Mouse (Mus musculus) frontal cortex, adult (tissue): ENCODE measurements around the gene Gal3st3.

Source experiments
- ATAC-seq: cut with Nextera tagmentation; 2 replicates; pipeline ENCODE4 v1.9.2; 2017; ENCODE audit warnings: mild to moderate bottlenecking, moderate library complexity, mixed read lengths; ENCODE audit not compliant: low TSS enrichment

Gal3st3 gene

DNA sequence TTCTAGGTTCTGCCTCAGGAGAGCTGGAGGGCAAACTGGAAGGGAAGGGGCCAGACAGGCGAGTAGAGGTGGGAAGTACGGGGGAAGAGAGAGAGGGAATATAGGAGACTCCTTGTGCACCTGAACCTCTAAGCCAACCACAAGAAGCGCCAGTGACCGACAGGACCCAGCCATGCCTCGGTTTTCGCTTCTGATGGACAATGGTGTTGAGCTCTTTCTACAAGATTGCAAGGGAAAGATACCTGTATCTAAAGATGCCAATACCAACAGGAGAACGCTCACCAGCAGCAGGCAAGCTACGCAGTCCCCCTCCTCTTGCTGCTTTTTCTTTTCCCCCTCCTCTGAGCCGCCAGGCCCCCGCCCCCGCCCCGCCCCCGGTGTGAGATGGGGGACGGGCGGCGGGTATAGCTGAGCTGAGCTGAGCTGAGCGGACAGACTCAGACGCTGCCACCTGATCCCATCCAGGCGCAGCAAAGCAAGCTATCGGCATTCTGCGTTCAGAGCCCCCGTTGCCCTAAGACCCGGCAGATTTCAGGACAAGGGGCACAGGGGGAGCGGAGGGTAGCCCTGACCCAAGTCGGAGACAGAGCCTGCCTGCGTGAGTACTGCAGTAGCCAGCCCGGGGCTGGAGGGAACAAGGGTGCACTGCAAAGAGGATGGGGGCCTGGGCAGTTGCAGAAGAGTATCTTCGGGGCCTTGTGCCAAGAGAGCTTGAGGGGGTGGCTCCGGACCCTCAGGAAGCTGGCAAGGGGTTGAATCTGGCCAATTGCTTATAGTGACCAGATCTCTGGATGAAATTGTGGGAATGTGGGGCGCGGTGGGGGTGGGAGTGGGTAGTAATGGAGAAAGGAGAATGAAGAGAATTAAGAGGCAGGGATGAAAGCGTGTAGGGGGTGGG lies at the start of gene Gal3st3:
Gene Gal3st3 (plus strand): TSS at position 429 of the 898 bp plus-strand sequence.
- ATAC-seq = no peak

DNA sequence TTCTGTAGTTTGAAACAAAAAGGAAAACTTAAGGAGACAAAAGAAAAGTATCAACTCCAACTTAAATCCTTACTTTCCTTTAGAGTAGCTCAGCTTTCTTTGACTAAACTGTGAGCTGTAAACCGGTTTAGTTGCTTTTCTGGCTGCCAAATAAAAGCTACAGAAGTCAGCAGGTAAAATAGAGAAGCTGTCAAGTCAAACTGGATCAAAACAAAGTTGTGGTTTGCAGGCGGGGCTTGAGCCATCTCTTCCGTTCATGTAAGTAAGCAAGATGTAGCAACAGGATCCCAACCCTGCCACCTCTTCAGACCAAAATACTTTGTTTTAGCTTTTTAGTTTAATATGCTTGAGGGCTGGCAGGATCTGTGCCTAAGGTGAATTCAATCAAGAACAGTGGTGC lies 41.0 kb upstream of the Gal3st3 start:
- no peak for ATAC-seq

DNA sequence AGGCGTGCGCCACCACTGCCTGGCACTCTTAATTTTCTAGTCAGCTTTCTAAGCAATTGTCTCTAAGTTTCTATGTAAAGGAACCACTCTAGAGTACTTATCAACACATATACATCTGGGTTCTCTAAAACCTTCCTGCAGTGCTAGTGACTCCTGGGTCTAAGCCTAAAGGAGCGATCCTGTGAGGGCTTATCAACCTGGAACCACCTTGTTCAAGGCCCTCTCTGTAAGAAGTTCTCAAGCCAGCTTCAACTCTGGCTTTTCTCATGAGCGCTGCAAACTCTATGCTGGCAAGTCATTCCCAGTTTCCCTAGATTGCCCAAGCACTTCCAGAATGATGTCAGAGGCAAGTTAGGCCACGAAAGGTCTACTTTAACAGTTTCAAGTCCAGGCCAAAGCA lies 31.1 kb upstream of the Gal3st3 start:
- no peak for ATAC-seq

- ATAC-seq = no peak
Measured at GRCm38 (mm10) chr19:5268017-5268416, 30.1 kb upstream of the Gal3st3 start.

DNA sequence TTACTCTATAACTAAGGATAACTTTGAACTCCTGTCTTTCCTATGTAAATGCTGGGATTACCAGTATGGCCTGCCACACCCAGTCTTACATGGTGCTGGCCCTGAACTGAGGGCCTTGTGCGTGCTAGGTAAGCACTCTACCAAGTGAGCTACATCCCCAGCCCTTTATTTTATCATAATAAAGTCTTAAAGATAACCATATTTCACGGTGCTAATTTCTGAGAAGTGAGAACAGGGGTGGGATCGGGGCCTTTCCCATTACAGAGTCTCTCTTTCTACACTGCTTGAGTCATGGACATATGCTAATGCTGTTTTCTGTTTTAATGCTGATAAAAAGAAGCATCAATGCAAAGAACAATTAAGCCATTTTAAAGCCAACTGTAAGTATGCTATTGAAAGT lies 29.3 kb upstream of the Gal3st3 start:
- no peak for ATAC-seq

DNA sequence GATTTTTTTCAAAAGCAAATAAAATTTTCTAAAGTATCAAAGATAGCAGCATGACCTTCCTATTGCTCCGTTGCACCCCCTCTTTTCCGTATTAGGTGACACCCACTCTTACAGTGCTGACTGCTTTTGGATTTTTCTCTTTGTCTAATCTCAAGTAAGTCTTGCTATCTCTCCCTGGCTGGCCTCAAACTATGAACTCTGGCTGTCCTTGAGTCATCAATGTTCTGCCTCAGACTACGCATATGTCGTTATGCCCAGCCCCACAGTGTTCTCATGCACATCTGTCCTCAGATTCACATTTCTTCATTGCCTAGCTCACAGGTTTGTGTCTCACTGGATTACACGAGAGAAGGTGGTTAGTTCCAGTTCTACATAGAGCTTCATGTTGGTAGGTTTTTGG lies 28.7 kb upstream of the Gal3st3 start:
- ATAC-seq = no peak

GRCm38 (mm10) chr19:5271430-5271829 lies 26.7 kb upstream of the Gal3st3 start:
- ATAC-seq = no peak

DNA sequence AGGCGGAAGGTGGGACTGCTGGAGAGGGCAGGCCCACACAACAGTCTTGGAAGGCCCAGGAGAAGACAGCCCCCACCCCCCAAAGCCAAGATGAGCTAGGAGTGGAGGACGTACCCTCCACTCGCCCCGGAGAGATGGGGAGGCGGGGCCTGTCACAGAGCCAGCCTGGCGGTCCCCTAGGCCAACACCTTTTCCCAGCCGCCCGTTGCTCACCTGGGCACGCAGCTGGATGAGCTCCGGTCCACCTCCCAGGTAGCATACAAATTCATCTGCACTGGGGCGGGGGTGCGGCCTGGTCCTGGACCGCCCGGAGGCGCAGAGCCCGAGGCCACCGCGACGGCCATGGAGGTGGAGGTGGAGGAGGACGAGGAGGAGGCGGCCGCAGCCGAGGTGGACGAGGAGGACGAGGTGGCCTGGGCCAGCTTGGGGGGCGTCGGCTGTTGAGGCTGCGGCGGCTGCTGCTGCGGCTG lies 25.8 kb upstream of the Gal3st3 start:
- peak; percentile 16; the same call in 1 of the 2 replicates for ATAC-seq

- peak; percentile 70 for ATAC-seq
Measured at GRCm38 (mm10) chr19:5272801-5273733, 25.1 kb upstream of the Gal3st3 start, which contains the start of gene Pacs1. Gene Pacs1 (minus strand): TSS chr19:5273119.

DNA sequence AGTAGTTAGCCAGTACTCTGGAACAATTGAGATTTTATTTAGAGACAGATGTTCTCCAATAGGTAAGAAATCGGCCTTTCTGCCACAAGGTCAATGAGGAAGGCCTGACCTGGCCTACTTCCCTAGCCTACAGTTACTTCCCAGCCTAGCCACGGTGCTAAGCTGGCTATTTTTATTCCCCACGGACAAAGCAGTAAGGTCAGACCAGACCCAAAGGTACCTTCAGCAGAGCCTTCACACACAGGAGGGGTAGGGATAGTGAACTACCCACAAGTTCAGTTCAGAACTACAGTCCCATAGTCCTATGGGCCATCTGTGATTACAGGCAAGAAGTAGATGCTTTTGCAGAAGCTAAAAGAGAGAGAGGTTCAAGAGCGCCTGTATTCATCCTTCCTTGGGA lies 24.2 kb upstream of the Gal3st3 start:
- no peak for ATAC-seq

GRCm38 (mm10) chr19:5274641-5275040 lies 23.5 kb upstream of the Gal3st3 start:
- ATAC-seq = no peak

GRCm38 (mm10) chr19:5275736-5276135 lies 22.4 kb upstream of the Gal3st3 start:
- ATAC-seq = no peak

DNA sequence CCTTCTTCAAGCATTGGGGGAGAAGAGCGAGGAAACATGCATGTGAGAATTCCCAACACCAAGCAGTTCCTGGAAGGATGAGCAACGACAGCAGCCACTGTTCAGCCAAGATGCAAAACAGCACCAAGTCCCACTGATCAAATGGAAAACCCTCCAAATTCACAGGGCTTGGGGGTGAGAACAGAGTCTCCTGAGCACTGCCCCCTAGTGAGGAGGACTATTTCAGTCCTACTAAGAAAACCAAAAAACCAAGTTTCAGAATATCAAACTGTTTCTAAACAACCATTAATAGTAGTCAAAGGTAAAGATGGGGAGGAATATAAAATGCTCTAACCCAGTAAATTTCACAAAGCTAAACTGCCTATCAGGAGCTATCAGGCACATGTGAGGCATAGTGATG lies 21.6 kb upstream of the Gal3st3 start:
- ATAC-seq = no peak

DNA sequence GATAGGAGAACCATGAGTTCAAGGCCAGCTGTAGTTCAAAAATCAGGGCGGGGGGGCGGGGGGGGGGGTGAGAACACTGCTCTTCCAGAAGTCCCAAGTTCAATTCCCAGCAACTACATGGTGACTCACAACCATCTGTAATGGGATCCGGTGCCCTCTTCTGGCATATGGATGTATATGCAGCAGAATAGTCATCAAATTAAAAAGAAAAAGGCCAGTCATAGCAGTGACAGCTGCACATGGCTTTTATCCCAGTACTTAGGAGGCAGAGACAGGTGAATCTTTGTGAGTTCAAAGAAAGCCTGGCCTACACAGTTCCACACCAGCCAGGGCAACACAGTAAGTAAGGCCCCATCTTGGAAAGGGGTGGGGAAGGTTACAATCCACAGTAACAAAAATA lies 21.0 kb upstream of the Gal3st3 start:
- ATAC-seq = no peak

DNA sequence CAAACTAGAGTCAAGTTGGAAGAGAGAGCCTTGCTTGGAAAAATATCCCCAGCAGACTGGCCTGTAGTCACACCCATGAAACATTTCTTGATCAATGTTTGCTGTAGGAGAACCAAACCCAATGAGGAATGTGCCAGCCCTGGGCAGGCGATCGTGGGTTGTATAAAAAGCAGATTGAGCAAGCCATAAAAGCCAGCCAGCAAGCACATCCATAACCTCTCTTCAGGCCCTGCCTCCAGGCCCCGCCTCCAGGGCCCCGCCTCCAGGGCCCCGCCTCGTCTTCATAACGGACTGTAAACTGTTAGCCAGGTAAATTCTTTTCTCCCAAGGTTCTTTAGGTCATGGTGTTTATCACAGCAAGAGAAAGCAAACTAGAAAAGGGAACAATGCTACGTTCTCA lies 19.8 kb upstream of the Gal3st3 start:
- no peak for ATAC-seq

DNA sequence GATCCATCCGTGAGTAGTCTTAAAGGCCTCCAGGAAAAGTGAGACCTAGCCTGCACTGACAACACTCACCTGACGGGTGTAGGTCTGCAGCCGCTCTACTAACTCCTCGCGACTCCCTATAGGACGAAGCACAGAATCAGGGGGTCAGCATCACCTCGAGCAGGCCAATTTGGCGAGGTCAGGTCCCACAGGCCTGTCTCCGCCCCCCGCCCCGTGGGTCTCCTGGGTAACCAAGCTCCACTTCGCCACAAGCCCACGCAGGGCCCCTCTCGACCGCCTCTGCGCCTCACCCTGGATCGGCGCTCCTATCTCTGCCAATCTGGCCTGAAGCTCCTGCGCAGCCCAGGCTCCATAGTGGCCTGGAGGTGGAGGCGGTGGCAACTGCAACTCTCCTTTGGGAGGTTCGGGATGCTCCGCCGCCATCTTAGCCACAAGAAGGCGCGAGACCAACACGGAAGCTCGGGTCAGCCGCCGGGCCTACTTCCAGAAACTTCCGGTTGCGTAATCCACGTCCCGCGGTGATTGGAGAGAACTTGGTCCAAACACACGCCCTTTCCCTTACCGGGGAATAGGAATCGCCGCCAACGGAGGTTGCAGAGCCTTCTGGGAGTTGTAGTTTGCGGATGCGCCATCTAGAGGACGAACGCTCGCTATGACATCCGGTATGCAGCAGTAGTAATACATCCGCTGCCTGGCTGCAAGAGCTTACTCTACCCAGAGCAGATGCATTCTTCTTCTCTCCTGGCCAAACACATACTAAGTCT lies 3.0 kb upstream of the Gal3st3 start, which contains the start of gene Sf3b2:
Gene Sf3b2 (minus strand): TSS at position 484 of the 764 bp plus-strand sequence.
- peak; percentile 89 for ATAC-seq

DNA sequence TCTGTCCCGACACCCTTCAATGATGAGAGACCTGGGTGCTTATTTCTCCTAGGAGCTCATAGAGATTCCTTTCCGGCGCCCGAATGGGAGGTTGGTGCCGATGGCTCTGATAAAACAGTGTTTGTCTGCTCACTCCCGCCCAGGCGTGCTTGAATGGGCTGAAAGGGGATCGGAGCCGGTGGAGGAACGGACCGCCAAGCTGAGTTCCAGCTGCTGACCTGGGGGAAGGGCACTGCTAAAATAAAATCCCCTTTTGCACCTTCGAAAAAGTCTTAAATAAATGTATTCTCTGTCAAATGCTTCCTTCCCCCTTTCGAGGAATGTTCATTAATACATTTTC lies 2.4 kb upstream of the Gal3st3 start:
- ATAC-seq = peak; percentile 17

GRCm38 (mm10) chr19:5296630-5297029 lies 1.5 kb upstream of the Gal3st3 start:
- ATAC-seq = peak; percentile 41

DNA sequence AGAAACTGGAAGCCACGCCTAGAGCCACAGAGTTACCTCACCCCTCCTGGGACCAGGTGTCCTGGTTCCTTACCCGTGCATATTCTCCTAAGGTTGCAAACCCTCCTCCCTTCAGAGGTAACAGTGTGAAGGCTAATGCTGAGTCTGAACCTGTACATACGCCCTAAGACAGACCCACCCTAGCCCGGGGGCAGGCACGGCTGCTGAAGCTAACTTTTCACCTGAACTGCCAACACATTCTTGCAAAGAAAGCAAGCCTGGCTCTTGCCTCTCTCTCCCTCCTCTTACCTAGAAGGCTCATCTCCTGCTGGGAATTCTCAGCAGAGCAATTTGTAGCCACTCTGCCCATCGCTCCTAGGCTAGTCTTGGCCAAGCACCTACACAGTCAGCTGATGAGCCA lies 2.5 kb downstream of the Gal3st3 start:
- ATAC-seq = no peak

DNA sequence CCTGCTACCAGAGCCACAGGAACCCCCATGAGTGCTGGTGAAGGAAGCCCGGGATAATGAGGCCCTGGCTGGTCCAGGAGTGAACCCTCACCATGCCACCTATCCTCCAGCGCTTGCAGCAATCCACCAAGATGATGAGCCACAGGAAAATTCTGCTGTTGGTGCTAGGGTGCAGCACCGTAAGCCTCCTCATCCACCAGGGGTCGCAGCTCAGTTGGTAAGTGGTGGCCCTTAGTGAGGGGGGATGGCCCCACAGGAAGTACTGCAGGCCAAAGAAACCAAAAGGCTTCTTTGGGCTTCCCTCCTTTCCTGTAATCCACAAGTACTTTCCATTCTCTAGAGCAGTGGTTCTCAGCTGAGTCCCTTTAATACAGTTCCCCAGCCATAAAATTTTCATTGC lies 4.3 kb downstream of the Gal3st3 start:
- no peak for ATAC-seq

DNA sequence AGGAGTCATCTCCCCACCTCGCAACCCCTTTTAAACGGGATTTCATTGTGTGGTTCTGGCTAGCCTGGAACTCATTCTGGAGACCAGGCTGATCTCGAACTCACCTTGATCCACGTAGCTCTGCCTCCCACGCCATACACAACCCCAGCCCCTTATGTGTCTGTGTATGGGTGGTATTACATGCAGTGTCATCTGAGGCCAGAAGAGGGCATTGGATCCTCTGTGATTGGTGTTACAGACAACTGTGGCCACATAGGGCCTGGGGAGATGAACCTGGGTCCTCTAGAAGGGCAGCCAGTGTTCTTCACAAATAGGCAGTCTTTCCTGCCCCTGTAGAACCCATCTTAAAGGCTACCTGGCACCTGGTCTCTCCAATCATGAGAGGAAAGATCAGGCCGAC lies 8.1 kb downstream of the Gal3st3 start:
- no peak for ATAC-seq
